Mouse (Mus musculus) lung, postnatal 36 days (tissue): ENCODE results near the gene Hes6.

Experiments used
- DNase-seq: peaks from one replicate; pipeline ENCODE4 v3.0.0; 2022; ENCODE audit warnings: mixed read lengths

Gene Hes6

DNA sequence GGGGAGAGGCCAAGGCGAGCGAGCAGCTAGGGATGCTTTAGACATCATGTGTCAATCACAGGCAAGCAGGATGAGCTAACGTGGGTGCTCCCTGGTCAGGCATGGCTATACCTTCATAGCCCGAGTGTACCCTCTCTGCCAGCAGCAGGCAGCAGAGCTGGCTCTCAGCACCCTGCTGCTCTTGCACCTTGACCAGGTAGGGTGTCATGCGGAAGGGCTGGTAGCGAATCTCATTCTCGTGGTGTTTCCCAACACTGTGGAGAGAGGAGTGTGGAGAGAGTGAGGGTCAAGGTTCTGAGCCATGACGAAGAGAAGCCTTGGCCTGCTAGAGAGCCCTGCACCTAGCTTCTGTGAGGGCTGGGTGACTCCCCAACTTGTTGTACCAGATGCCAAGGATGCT, 25.9 kb upstream of the Hes6 start:
- DNase-seq: no peak

DNA sequence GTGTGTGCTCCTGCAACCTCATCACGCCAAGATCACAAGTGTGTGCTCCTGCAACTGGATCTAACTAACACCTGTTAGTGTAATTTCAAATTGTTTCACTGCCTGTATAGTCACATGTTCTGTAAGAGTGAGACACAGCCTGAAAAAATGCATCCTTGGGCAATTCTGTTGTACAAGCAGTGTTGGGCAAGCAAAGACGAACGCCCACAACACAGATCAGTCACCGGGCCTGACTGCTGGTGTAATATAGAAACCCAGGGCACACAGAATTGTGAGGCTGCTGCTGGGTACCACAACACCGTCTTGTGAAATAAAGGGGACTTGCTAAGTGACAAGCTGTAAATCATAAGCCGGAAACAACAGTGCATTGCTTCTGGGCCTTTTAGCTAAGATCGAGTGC, 23.7 kb upstream of the Hes6 start:
- peak; percentile 82 for DNase-seq

DNA sequence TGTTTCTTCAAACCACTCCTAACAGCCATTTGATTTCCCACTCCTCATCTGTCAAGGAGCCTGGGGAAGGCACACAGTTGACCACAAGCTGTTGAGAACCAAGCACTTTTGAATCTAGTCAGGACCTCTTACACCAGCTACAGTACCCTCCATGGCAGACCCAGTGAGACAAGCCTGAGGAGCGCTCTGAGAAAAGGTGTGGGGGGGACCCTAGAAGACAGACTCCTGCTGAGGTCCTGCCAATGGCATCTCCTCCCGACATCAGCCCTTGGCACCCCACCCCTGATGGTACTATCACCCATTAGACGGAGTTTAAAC, 23.2 kb upstream of the Hes6 start:
- no peak for DNase-seq

DNA sequence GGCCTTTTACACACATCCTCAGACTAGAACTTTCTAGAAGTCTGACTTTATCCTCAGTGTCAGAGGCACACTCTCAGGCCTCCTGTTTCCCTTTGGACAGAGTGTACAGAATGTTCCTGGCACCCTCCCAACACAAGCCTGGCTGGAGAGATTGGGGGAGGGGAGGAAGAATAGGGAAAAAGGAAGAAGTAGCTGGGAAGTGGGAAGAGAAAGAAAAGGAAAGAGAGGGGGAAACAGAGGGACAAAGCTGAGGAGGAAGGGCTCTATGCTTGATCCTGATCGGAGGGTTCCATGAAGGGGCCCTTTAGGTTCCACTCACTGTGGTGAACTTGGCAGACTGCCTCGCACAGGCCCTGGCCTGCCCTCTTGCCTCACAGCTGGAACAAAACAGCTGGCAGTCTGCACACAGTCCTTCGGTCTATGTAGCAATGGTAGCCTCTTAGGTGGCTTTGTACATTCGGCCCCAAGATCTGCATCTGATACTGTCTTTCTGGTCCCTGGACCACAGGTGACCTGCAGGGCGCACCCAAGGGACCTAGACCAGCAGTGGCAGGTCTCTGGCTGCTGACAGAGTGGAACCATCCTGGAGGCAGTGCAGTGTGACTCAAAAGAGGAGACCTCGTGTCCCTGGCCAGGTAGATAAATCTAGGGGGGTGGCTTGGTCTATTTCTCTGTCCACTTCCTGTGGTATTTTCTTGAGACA, 22.7 kb upstream of the Hes6 start:
- DNase-seq: peak; percentile 96

DNA sequence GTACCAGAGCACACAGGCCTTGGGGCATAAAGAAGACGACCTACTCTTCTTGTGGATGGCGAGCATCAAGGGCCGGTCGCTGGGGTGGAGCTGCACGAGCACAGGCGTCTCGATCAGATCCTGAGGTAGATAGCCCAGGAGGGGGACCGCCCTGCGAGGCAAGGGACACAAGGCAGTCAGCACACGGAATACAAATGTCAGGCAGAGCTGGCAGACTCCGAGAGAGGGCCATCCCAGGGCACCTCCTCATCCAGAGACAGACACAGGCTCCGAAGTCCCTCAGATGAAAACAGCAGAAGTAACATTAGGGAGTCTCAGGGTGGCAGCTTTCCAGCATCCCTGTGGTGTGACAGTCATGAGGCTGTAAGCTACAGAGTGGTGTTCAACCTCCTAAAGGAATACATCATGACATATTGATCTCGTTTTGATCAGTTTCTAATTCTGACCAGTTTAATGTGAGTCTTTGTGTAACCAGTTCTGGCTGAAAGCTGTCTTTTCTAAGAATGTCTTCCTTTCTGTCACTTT, 21.8 kb upstream of the Hes6 start:
- DNase-seq: peak; percentile 37

DNA sequence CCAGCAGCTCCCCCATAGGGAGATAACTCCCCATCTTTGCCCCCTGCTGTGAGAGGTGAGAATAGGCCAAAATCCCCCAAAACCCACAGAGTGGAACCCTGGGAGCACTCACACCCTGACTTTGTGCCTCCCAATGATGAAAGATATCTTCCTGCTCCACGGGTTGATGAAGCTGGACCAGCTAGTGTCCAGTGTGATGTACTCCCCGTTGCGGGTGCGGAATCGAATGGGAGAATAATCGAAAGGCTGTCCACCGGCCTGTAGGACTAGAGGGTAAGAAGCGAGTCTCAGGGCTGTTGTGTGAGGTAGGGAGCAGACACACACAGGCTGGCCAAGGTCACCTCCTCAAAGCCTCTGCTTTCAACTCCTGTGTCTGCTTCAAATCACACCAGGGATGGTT, 21.1 kb upstream of the Hes6 start:
- no peak for DNase-seq

- DNase-seq: no peak
Measured at GRCm38 (mm10) chr1:91430761-91431160, 16.9 kb upstream of the Hes6 start.

GRCm38 (mm10) chr1:91429212-91429611, 15.4 kb upstream of the Hes6 start:
- DNase-seq: no peak

DNA sequence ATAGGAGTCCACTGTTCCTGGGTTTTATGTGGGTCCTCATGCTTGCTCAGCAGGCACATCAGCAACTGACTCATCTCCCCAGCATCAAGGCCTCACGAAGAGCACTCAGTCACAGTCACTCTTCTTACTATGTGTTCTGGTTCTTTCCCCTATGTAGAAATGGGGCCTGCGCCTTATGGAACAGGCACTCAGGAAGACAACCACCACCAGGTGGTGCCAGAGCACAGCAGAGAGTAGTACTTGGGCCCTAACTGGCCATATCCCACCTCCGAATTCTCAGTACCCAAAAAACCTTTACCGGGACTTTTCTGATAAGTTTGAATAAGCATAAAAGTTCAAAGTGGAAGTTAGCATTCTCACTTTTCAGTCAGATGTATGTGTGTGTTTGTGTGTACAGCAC, 14.8 kb upstream of the Hes6 start:
- DNase-seq: peak; percentile 95

DNA sequence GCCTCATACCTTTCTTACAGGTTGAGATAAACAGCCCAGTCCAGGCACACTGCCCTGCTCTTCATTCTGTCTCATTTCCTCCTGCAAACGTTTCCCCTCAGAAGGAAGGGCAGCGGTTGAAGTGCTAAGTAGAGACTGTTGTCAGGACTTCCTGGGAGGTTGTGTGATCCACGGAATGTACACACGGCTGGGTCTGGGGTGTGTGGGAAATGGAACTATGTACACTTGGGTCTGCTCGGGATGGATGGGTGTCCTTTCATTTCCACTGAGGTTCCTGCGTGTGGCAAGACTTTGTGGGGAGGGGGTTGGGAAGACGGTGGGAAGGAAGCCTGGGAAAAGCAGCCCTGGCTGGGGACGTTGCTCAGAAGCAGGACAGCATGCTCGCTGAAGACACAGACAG, 12.6 kb upstream of the Hes6 start:
- no peak for DNase-seq

DNA sequence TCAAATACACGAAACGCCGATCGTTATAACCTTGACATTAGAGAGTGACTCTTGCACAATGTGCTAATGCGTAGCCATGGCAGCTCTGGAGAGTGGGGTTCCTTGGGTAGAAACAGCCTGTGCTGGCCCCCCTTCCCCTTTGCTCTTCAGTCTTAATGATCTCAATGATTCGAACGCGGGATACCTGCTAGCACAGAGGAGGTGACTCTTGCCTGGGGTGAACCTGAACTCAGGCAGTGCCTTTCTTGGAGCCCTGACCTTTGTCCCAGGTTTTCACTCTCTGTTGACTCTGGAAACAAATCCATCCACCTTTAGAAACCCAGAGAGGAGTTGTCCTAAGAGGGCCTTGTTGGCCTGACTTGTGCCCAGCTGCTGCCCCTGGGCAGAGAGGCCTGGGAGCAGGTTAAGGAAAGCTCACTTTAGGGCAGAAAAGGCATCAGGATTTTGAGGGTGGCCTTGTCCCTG, 6.8 kb upstream of the Hes6 start:
- DNase-seq: no peak

- no peak for DNase-seq
Measured at GRCm38 (mm10) chr1:91419862-91420600, 6.2 kb upstream of the Hes6 start.

- no peak for DNase-seq
Measured at GRCm38 (mm10) chr1:91417991-91418390, 4.2 kb upstream of the Hes6 start.

DNA sequence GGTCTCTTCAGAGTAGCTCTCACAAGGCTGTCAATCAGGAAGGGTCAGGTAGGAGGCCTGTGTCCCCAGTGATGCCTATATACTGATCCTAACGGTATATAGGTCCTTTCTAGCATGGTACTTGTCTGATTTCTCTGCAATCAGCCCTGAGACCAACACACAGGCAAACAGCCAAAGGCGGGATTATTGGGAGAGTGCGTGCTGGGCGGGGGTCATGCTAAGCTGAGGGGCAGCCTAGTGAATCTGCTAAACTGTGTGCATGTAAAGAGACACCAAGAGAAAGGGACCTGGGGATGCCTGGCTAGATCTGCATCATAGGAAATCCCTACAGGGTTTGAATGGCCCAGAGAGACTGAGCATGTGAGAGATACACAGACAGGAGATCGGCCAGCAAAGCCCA, 1.5 kb upstream of the Hes6 start:
- DNase-seq: no peak

DNA sequence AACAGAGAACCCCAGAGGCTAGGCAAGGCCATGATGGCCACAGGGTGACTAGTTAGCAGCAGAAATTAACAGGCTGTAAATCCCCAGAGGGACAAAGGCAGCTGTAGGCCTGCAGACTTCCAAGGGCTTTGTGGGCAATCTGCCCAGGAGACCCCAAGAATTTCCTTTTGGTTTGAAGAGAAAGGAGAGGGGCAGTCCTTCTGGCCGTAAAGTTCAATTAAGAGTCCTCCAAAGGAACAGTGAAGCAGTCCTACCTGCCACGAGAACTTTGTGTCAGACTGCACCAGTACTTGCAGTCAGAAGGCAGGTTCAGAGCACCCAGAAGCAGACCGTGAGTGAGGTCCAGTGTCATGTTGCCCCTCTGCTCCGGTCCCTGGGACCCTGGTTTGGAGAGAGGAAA, 1.1 kb upstream of the Hes6 start:
- DNase-seq: no peak

GRCm38 (mm10) chr1:91413536-91413897, 321 bp downstream of the Hes6 start:
- DNase-seq: no peak

- DNase-seq: peak; percentile 98
Measured at GRCm38 (mm10) chr1:91413030-91413506, 770 bp downstream of the Hes6 start.

GRCm38 (mm10) chr1:91412286-91413029, 1.4 kb downstream of the Hes6 start:
- DNase-seq: no peak

GRCm38 (mm10) chr1:91411631-91412285, 2.1 kb downstream of the Hes6 start:
- no peak for DNase-seq

GRCm38 (mm10) chr1:91407819-91408218, 6.0 kb downstream of the Hes6 start:
- DNase-seq: no peak

DNA sequence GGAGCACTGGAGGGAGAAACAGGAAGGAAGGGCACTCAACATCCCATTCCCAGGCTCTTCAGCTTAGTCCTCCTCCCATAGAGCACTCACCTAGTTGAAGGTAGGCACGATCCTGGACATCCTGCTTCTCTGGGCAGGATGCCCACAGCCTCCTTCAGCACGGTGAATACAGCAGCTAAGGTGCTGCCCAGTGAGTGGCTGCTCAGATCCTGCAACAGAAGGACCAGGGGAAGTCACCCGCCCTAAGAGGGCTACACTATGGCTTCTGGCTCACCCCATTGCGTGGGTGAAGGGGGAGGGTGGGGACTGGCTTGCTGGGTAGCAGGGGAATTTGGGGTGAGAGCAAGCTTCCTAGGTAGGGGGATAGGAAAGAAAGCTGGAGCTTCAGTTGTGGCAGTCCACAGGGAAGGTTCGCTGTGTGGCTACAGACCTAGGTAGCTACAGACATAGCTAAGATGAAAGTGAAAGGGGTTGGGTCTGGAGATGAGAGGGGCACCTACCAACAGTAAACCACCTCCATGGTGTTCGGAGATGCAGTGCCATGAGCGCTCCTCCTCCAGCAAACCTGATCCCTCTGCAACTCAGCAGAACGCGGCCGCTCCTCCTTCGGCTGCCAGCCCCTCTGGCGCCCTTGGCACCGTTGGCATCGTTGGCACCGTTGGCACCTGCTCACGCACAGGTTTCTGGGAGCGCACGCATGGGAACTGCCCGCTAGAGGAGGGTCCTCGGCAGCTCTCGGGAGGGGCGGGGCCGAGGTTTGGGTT, 8.2 kb downstream of the Hes6 start:
- DNase-seq: peak; percentile 64

DNA sequence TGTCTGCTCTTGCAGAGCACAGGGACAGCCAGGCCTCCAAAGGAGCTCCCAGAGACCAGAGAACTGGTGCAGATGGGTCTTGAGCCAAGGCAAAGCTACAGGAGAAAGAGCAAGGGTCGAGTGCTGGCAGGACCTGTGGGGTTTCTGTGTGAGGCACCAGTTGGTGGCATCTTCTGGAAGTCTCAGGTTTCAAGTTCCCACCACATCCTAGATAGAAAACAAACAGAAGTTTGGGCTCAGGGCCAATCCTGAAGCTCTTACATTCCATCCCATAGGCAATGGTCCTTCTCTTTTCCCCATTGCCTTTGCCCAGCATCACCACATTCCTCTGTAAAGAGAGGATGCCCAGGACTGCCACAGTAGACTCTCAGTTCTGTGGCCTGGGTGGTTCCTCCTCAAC, 8.9 kb downstream of the Hes6 start:
- no peak for DNase-seq
